Mouse (Mus musculus) lung, postnatal 0 days (tissue): Measurements from ENCODE around the gene Alyref2.

ENCODE experiments used
- CTCF ChIP-seq: IDR thresholded peaks from 2 replicates; pipeline ENCODE4 v1.5.1; 2016; ENCODE audit warnings: antibody characterized with exemption, mild to moderate bottlenecking
- EP300 ChIP-seq: IDR thresholded peaks from 2 replicates; pipeline ENCODE4 v1.6.1; 2016; ENCODE audit warnings: antibody characterized with exemption, mild to moderate bottlenecking, control low read depth

DNA sequence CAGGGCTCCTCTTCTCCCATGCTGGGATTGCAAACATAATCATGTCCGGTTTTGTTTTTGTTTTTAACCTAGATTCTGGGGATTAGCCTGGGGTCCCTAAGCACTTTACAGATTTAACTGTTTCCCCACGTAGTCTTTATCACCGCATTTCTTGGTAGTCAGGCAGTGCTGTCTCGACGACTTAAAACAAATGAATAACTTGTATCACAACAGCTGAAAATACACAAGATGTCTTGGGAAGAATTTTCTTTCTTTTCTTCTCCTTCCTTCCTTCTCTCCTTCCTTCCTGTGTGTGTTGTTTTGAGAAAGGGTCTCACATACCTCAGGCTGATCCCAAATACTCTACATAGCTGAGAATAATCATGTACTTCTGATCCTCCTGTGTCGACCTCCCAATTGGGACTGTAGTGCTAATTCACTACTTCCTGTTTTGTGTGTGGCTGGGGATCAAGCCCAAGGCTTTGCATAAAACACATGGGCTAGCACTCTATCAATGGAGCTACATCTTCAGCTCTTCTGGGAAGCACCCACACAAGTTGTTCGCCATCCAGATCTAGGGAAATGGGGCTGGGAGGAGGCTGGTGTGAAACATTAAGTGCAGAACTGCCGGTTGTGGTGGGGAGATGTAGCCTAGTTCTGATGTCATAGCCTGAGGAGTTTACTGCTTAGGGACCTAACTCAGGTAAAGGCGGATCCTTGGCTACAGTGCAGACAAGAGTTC, 29.2 kb upstream of the Alyref2 start:
- TF ChIP-seq CTCF (no peak), EP300 (no peak)
